Mouse (Mus musculus) v-Abl transformed pro-B cells (cell line): ENCODE data around the gene Thrb.

Experiments used
- in situ Hi-C, 2 experiments: fragments of 400-800 bp; cut with MboI; formaldehyde crosslinking; loops; one replicate each; pipeline ENCODE4 v1.15.1; 2025; ENCODE audit not compliant: unreplicated experiment in 2 of 2

Thrb gene

GRCm38 (mm10) chr14:18003686-18004085 is 343.6 kb downstream of the Thrb start:
- in situ Hi-C loops, result loop anchor here in 1 of 2 experiments (25.0 kb wide), 1 partner anchor 284 kb away; no protein-coding TSS in a partner anchor

GRCm38 (mm10) chr14:18008524-18008923 is 348.5 kb downstream of the Thrb start:
- in situ Hi-C loops, result loop anchor here in 1 of 2 experiments (25.0 kb wide), 1 partner anchor 279 kb away; no protein-coding TSS in a partner anchor

- in situ Hi-C loops, result loop anchor here in 1 of 2 experiments (5.0 to 25.0 kb wide), 2 partner anchors 271 to 354 kb away; partner anchors contain the start of gene Thrb
These were observed 356.5 kb downstream of the Thrb start for GRCm38 (mm10) chr14:18016604-18017003.

GRCm38 (mm10) chr14:18020128-18020527 is 360.1 kb downstream of the Thrb start:
- in situ Hi-C loops, result loop anchor here (5.0 to 25.0 kb wide), 6 partner anchors 88 to 618 kb away; partner anchors contain the start of gene Thrb (in 1 of the 2)

- in situ Hi-C loops, result loop anchor here (5.0 to 25.0 kb wide), 6 partner anchors 88 to 618 kb away; partner anchors contain the start of gene Thrb (in 1 of the 2)
These were observed 360.6 kb downstream of the Thrb start for GRCm38 (mm10) chr14:18020636-18021035.

- in situ Hi-C loops, result loop anchor here (5.0 to 25.0 kb wide), 6 partner anchors 89 to 619 kb away; partner anchors contain the start of gene Thrb (in 1 of the 2)
These were observed 361.7 kb downstream of the Thrb start for GRCm38 (mm10) chr14:18021726-18022125.

- in situ Hi-C loops, result loop anchor here (5.0 to 25.0 kb wide), 6 partner anchors 90 to 620 kb away; partner anchors contain the start of gene Thrb (in 1 of the 2)
These were observed 362.3 kb downstream of the Thrb start for GRCm38 (mm10) chr14:18022351-18022750.

GRCm38 (mm10) chr14:18027867-18028266 is 367.8 kb downstream of the Thrb start:
- in situ Hi-C loops, result loop anchor here (10.0 kb wide), 2 partner anchors 137 to 623 kb away; no protein-coding TSS in a partner anchor

- in situ Hi-C loops, result loop anchor here (10.0 kb wide), 2 partner anchors 135 to 625 kb away; no protein-coding TSS in a partner anchor
These were observed 369.3 kb downstream of the Thrb start for GRCm38 (mm10) chr14:18029181-18029932.

- in situ Hi-C loops, result loop anchor here in 1 of 2 experiments (5.0 to 10.0 kb wide), 2 partner anchors 50 to 133 kb away; no protein-coding TSS in a partner anchor
These were observed 371.9 kb downstream of the Thrb start for GRCm38 (mm10) chr14:18031941-18032340.

- in situ Hi-C loops, result loop anchor here in 1 of 2 experiments (10.0 kb wide), 1 partner anchor 128 kb away; no protein-coding TSS in a partner anchor
These were observed 376.5 kb downstream of the Thrb start for GRCm38 (mm10) chr14:18036573-18036972.

- in situ Hi-C loops, result no loop called here
These were observed 402.2 kb downstream of the Thrb start for GRCm38 (mm10) chr14:18062082-18062772.
